Mouse (Mus musculus) limb, embryonic 15.5 days (tissue): ENCODE results near the gene Arhgdib. TPM values are rescaled to one million over a fixed set of nuclear protein-coding genes. Genes with fewer than 3 reads are reported as not detected.

Experiments used
- ATAC-seq: fragments of 200-750 bp; cut with Nextera tagmentation; 2 replicates; pipeline ENCODE4 v1.8.0; 2017; ENCODE audit warnings: low read depth, moderate TSS enrichment; ENCODE audit not compliant: insufficient number of reproducible peaks, low FRiP score, low TSS enrichment
- H3K27ac ChIP-seq: fragments of 300-500 bp; sonication (generic); 2 replicates; pipeline ENCODE4 v1.5.1; 2015; ENCODE audit warnings: moderate library complexity, mild to moderate bottlenecking, inconsistent platforms
- H3K27me3 ChIP-seq: fragments of 300-500 bp; sonication (generic); 2 replicates; pipeline ENCODE4 v1.6.1; 2015; ENCODE audit warnings: inconsistent platforms
- H3K36me3 ChIP-seq: fragments of 300-500 bp; sonication (generic); 2 replicates; pipeline ENCODE4 v1.6.1; 2015; ENCODE audit warnings: inconsistent platforms
- H3K4me1 ChIP-seq: fragments of 300-500 bp; sonication (generic); 2 replicates; pipeline ENCODE4 v1.6.1; 2015; ENCODE audit warnings: inconsistent platforms
- H3K4me2 ChIP-seq: fragments of 300-500 bp; sonication (generic); 2 replicates; pipeline ENCODE4 v1.6.1; 2015; ENCODE audit warnings: mild to moderate bottlenecking, inconsistent platforms
- H3K4me3 ChIP-seq: fragments of 300-500 bp; sonication (generic); 2 replicates; pipeline ENCODE4 v1.5.1; 2015; ENCODE audit warnings: mild to moderate bottlenecking, inconsistent platforms
- H3K9ac ChIP-seq: fragments of 300-500 bp; sonication (generic); 2 replicates; pipeline ENCODE4 v1.6.1; 2015; ENCODE audit warnings: inconsistent platforms
- H3K9me3 ChIP-seq: fragments of 300-500 bp; sonication (generic); 2 replicates; pipeline ENCODE4 v1.6.1; 2016; ENCODE audit warnings: inconsistent platforms
- WGBS: fragments of 180-500 bp; shearing (Covaris S2); methylation state at CpG from one replicate; pipeline ENCODE4 v1.1.7; 2015; 5-methylcytosine and 5-hydroxymethylcytosine counted together
- polyA plus RNA-seq: library from polyadenylated mRNA; unstranded; fragments of >200 nt; fragmentation: Nextera tagmentation; extraction: Ambion mirVana; gene quantifications from 2 replicates; pipeline ENCODE4 v1.2.1, GENCODE M21; 2015

The Arhgdib gene
- polyA plus RNA-seq, 1 experiment from 2014 or later: 166 TPM

DNA sequence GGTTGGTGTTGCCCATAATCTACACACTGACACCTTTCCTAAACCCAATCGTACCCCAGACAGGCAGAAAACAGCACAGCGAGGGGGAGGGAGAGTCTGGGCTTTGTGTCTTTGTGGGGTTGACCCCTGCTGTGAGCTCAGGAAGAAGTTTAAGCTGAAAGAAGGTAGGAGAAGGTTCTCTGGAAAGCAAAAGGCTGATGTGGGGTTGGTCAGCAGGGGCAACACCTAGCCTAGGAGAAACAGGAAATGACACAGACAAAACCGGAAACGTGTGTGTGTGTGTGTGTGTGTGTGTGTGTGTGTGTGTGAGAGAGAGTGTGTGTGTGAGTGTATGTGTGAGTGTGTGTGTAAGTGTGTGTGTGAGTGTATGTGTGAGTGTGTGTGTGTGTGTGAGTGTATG, 25.8 kb upstream of the Arhgdib start:
- peaks cover 9% of the 10 kb centered on the region for H3K4me1 ChIP-seq
- no peak overlapping the region for H3K4me3 ChIP-seq
- 70% methylated on average over 4 of the region's 4 CpGs for WGBS
- no peaks in the 10 kb centered on the region for H3K9me3 ChIP-seq
- H3K27ac ChIP-seq: no peak overlapping the region
- H3K27me3 ChIP-seq: no peaks in the 10 kb centered on the region
- no peaks in the 10 kb centered on the region for H3K36me3 ChIP-seq
- no peak overlapping the region for H3K4me2 ChIP-seq
- no peak overlapping the region for H3K9ac ChIP-seq
- ATAC-seq: no peak

DNA sequence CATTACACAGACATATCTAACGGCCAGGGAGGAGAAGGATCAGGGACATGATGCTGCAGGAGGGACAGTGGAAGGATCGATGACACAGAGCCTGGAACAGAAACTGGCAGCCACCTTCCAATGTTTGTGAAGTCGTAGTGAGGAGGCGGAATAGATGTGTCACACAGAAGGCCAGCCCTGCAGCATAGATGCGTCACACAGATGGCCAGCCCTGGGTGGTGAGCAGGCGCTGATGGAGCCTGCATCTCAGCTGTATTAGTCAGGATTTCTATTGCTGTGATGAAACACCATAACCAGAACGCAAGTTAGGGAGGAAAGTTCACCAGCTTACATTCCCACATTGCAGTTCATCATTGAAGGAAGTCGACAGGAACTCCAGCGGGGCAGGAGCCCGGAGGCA, 24.2 kb upstream of the Arhgdib start:
- no peaks in the 10 kb centered on the region for H3K36me3 ChIP-seq
- no peak overlapping the region for H3K27ac ChIP-seq

DNA sequence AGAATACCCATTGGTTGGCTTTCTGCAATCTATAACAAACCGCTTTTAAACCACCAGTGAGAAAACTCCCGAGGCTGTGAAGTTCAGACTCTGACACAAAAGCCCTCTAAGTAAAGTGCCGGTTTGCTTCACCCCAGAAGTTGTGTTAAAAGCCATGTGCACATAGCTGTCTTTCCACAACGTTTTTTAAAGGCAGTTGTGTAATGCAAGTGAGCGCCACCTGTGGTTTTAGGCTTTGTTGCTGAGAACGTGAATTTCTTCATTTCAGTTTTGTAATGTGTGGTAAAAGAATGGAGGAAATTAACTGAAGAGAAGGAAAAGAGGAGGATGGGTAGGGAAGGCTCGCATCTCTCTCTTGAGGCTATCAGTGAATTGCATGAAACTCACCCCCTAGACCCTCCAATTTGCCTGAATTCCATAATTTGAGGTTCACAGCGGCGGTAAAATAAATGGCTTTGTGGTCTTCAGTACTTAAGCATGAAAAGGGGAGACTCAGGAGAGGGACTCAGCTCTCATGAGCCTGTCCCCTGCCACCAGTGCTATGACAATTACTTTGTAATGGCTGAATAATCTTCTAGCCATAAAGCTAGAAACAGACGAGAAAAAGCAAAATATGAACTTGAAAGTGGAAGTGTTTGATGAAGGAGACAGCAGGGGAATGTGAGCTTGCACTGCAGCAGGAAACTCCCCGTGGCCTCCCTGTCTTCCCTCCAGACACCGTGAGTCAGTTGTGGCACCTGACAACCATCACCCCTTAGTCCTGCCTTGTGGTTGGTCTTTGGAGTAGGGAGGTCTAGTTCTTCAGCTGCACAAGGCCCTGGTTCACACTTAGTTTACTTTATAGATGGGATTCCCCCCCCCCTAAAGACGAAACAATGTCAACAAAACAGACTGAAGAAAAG, 23.2 kb upstream of the Arhgdib start:
- 52% methylated on average over 13 of the region's 13 CpGs for WGBS
- no peak overlapping the region for H3K4me2 ChIP-seq
- no peak overlapping the region for H3K27ac ChIP-seq
- no peak for ATAC-seq
- no peaks in the 10 kb centered on the region for H3K9me3 ChIP-seq
- no peaks in the 10 kb centered on the region for H3K36me3 ChIP-seq
- no peaks in the 10 kb centered on the region for H3K27me3 ChIP-seq
- H3K4me3 ChIP-seq: no peak overlapping the region
- peaks cover 9% of the 10 kb centered on the region for H3K4me1 ChIP-seq
- H3K9ac ChIP-seq: no peak overlapping the region

More for the DNA sequence above, 24.2 kb upstream of the Arhgdib start:
- Histone ChIP-seq H3K4me3 (no peak overlapping the region), H3K4me1 (peaks cover 9% of the 10 kb centered on the region), H3K27me3 (no peaks in the 10 kb centered on the region), H3K9me3 (no peaks in the 10 kb centered on the region), H3K9ac (no peak overlapping the region), H3K4me2 (no peak overlapping the region)
- WGBS: 74% methylated on average over 10 of the region's 10 CpGs
- ATAC-seq: no peak

DNA sequence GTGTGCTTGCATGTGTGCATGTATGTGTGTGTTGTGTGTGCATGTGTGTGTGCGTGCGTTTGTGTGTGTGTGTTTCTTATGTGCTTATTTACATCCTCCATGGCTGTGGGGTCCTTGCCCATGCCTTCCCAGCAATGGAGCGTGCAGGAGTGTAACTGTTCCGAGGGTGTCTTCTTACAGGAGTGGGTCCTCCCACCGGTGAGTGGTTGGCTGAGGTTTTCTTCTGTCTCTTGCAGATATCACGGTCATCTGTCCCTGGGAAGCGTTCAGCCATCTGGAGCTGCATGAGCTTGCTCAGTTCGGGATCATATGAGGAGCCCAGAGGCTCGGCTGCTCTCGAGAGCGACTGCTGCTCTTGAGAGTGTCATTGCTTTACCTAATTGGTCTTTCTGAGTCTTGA, 21.3 kb upstream of the Arhgdib start:
- H3K4me3 ChIP-seq: no peak overlapping the region
- H3K9me3 ChIP-seq: no peaks in the 10 kb centered on the region
- no peak overlapping the region for H3K9ac ChIP-seq
- 81% methylated on average over 11 of the region's 11 CpGs for WGBS
- H3K4me2 ChIP-seq: no peak overlapping the region
- H3K27ac ChIP-seq: no peak overlapping the region
- no peak for ATAC-seq
- no peaks in the 10 kb centered on the region for H3K27me3 ChIP-seq
- no peaks in the 10 kb centered on the region for H3K36me3 ChIP-seq
- H3K4me1 ChIP-seq: 0 out of 2 replicates have a peak, but pooled peaks cover 3% of the 10 kb centered on the region

DNA sequence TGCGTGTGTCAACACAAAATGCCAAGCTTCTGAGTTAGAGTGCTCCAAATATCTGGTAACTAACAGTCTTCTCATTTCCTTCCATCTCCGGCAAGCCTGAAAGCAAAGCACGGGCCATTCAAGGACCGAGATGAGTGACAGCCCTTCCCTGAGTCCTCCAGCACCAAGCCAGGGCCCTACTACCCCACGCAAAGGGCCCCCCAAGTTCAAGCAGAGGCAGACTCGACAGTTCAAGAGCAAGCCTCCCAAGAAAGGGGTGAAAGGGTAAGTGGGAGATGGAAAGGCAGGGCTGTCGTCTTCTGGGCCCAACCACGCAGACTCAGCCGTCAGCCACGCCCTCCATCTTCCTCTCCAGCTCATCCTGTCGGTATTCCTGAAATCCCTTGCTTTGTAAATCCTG, 17.4 kb upstream of the Arhgdib start:
- Histone ChIP-seq H3K9ac (no peak overlapping the region), H3K36me3 (no peaks in the 10 kb centered on the region), H3K27ac (no peak overlapping the region), H3K27me3 (no peaks in the 10 kb centered on the region), H3K9me3 (no peaks in the 10 kb centered on the region), H3K4me2 (no peak overlapping the region), H3K4me1 (no peaks in the 10 kb centered on the region), H3K4me3 (no peak overlapping the region)
- no peak for ATAC-seq
- 62% methylated on average over 11 of the region's 11 CpGs for WGBS

DNA sequence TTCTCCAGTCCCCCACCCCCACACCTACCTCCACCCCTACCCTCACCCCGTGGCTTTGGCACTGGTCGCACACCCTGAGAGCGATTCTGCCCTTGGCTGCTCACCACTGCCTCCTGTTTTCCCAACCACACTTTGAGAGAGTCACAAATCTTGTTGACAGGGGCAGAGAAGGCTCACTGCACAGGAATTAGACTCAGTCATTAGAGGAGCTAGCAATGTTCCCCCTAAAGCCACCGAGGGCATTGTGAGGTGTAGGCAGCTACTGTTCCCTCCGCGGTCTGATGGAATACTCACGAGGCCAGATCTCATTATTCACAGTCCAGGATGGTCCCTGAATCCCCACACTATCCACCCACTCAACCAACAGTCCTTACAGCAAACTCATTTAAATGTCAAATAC, 15.4 kb upstream of the Arhgdib start:
- Histone ChIP-seq H3K4me2 (no peak overlapping the region), H3K36me3 (no peaks in the 10 kb centered on the region), H3K27me3 (no peaks in the 10 kb centered on the region), H3K9ac (no peak overlapping the region), H3K4me3 (no peak overlapping the region), H3K9me3 (no peaks in the 10 kb centered on the region), H3K27ac (no peak overlapping the region), H3K4me1 (no peaks in the 10 kb centered on the region)
- 60% methylated on average over 7 of the region's 7 CpGs for WGBS
- no peak for ATAC-seq

DNA sequence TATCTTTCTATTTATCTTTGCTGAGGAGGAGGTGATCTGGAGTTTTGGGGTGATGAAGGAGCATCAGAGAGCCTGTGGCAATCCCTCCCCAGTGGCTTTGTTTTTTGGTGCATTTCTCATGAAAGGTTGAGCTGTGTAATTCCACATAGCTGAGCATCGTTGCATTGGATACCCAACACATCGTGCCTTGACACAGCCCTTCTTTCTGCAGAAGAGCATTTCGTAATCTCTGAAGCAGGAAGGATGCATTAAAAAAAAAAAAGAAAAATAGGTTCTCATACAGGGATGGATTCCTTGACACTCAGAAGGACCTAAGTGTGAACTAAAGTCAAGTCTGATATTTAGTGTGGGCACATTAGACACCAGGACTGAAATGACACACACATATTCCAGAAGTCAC, 13.5 kb upstream of the Arhgdib start:
- Histone ChIP-seq H3K36me3 (no peaks in the 10 kb centered on the region), H3K27ac (no peak overlapping the region), H3K9ac (no peak overlapping the region), H3K4me2 (no peak overlapping the region), H3K4me1 (no peaks in the 10 kb centered on the region), H3K27me3 (no peaks in the 10 kb centered on the region), H3K9me3 (no peaks in the 10 kb centered on the region), H3K4me3 (no peak overlapping the region)
- no peak for ATAC-seq
- WGBS: 80% methylated on average over 3 of the region's 3 CpGs

DNA sequence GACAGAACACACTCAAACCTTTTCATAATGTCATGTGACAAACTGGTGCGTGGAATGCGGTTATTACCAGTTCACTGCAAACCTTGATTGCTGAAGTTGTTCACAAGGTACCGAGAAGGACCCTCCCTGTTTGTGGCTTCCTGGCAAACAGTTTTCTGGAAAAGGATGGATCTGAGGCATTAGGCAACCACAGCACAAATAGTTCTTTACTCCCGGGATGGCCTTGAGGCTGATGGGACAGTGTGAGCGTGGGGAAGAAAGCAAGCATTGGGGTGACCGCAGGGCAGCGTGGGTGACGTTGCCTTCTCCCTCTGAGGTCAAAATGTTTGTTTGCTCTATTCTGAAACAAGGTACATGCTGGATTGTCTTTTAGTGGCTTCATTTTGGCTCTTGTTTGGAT, 13.0 kb upstream of the Arhgdib start:
- ATAC-seq: no peak
- Histone ChIP-seq H3K4me1 (no peaks in the 10 kb centered on the region), H3K27ac (no peak overlapping the region), H3K9me3 (no peaks in the 10 kb centered on the region), H3K4me3 (no peak overlapping the region), H3K4me2 (no peak overlapping the region), H3K27me3 (no peaks in the 10 kb centered on the region), H3K36me3 (no peaks in the 10 kb centered on the region), H3K9ac (no peak overlapping the region)
- 80% methylated on average over 8 of the region's 8 CpGs for WGBS

DNA sequence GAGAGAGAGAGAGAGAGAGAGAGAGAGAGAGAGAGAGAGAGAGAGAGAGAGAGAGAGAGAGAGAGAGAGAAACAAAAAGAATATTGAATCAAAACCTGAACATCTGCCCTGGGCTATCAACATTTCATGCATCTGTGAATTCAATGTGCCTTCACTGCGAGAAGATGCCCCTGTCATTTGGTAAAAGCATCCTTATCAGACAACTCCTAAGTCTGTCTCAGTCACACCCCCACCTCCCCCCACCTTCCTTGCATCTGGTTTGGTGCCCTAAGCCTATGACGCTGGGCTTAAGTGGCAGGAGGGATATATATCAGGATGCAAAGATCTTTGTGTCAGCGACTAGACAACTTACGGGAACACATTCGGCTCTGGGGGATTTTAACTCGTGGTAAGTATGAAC, 12.5 kb upstream of the Arhgdib start:
- Histone ChIP-seq H3K36me3 (no peaks in the 10 kb centered on the region), H3K4me3 (no peak overlapping the region), H3K4me2 (no peak overlapping the region), H3K9me3 (no peaks in the 10 kb centered on the region), H3K27me3 (no peaks in the 10 kb centered on the region), H3K4me1 (no peaks in the 10 kb centered on the region), H3K27ac (no peak overlapping the region), H3K9ac (no peak overlapping the region)
- ATAC-seq: no peak
- 71% methylated on average over 6 of the region's 6 CpGs for WGBS

DNA sequence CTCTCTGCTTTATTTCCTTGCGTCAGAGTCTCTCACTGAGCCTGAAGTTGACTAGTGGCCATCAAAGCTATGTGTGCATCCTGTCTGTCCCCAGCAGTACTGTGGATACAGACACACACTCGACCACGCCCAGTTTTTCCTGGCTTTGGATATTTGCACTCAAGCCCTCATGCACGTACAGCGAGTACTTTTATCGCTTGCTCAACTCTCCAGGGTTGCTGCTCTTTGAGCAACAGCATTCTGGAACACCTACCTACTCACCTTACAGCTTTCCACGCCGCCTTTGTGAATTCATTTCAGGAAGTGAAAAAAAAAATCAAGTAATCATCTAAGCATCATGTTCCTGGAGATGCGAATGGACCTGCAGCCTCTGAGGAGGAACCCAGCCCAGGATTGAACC, 11.2 kb upstream of the Arhgdib start:
- H3K27ac ChIP-seq: no peak overlapping the region
- 89% methylated on average over 9 of the region's 9 CpGs for WGBS
- no peak for ATAC-seq
- no peak overlapping the region for H3K9ac ChIP-seq
- no peak overlapping the region for H3K4me2 ChIP-seq
- no peaks in the 10 kb centered on the region for H3K9me3 ChIP-seq
- H3K27me3 ChIP-seq: no peaks in the 10 kb centered on the region
- H3K4me1 ChIP-seq: no peaks in the 10 kb centered on the region
- H3K36me3 ChIP-seq: no peaks in the 10 kb centered on the region
- no peak overlapping the region for H3K4me3 ChIP-seq

DNA sequence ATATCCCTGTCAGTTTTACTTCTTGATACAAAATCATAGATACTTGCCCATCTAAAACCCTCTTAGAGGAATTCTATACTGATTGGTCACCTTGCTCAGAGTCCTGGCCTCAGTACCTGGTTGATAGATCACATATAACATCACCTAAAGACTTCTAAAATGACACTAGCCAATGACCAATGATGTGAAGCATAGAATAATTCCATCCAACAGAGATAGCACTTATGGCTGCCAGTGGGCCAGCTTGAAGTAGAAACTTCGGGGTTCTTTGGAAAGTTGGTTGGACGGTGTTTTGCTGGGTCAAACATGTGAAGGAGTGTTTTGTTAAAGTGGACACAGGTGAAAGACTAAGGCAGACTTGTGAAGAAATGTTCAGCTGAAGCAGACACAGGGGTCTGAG, 8.5 kb upstream of the Arhgdib start:
- Histone ChIP-seq H3K4me1 (peaks cover 11% of the 10 kb centered on the region; the same call in 1 of the 2 replicates), H3K9me3 (no peaks in the 10 kb centered on the region), H3K27me3 (no peaks in the 10 kb centered on the region), H3K4me3 (no peak overlapping the region), H3K4me2 (no peak overlapping the region), H3K9ac (no peak overlapping the region), H3K36me3 (no peaks in the 10 kb centered on the region), H3K27ac (no peak overlapping the region)
- no peak for ATAC-seq
- 96% methylated on average over 2 of the region's 2 CpGs for WGBS

DNA sequence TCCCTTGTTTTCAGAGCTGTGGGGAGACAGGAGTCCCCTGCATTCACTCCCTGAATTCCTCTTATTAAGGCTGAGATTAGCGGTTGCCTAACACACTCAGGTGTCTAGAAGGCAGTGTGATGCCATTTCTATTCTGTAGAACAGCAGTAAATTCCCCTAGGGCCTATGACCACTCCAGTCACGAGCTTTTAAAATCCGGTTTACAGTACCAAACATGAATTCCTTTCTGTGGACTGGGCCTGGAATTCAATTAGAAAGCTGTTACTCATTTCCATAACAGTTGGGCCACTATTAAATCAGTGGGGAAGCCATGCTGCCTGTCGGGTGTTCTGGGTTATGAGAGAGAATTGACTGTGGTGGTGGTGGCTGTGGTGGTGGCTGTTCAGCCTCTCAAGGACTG, 6.0 kb upstream of the Arhgdib start:
- Histone ChIP-seq H3K4me3 (no peak overlapping the region), H3K4me1 (peaks cover 13% of the 10 kb centered on the region; the same call in 1 of the 2 replicates), H3K9me3 (no peaks in the 10 kb centered on the region), H3K9ac (no peak overlapping the region), H3K4me2 (no peak overlapping the region), H3K36me3 (no peaks in the 10 kb centered on the region), H3K27ac (no peak overlapping the region), H3K27me3 (no peaks in the 10 kb centered on the region)
- WGBS: 14% methylated on average over 4 of the region's 4 CpGs
- no peak for ATAC-seq
